Mouse (Mus musculus): ENCODE measurements around the gene Slc35f3. TPM values are rescaled to one million over a fixed set of nuclear protein-coding genes. Genes with fewer than 3 reads are reported as not detected.
"Not testable (repeated sequence)": the region's sequence is repeated elsewhere in the genome, so short reads cannot be mapped to it uniquely, and the experiment has no call there.

Gene Slc35f3
- polyA plus RNA-seq, 1 experiment, result not detected

GRCm38 (mm10) chr8:126382749-126383148 is 84.4 kb downstream of the Slc35f3 start:
- Histone ChIP-seq H3K27ac (ENCODE audit: insufficient read depth, low read depth, low read length) (no peak overlapping the region), H3K4me3 (ENCODE audit: insufficient read depth, low read length) (no peak overlapping the region), H3K4me1 (ENCODE audit: control insufficient read depth, insufficient read depth, low read length) (no peaks in the 10 kb centered on the region)
- no peak for TF ChIP-seq POLR2A (IDR thresholded peaks at IDR 0.05; ENCODE audit: borderline replicate concordance, low read depth, low read length)
- TF ChIP-seq CTCF (IDR thresholded peaks at IDR 0.05; ENCODE audit: low read depth, low read length), result no peak

- Histone ChIP-seq H3K4me3 (ENCODE audit: insufficient read depth, low read length) (no peak overlapping the region), H3K4me1 (ENCODE audit: control insufficient read depth, insufficient read depth, low read length) (no peaks in the 10 kb centered on the region), H3K27ac (ENCODE audit: insufficient read depth, low read depth, low read length) (no peak overlapping the region)
- TF ChIP-seq POLR2A (IDR thresholded peaks at IDR 0.05; ENCODE audit: borderline replicate concordance, low read depth, low read length) (no peak), CTCF (IDR thresholded peaks at IDR 0.05; ENCODE audit: low read depth, low read length) (no peak)
These were observed 89.2 kb downstream of the Slc35f3 start for GRCm38 (mm10) chr8:126387566-126387965.

- no peak overlapping the region for H3K4me3 ChIP-seq (ENCODE audit: insufficient read depth, low read length)
- TF ChIP-seq POLR2A (IDR thresholded peaks at IDR 0.05; ENCODE audit: borderline replicate concordance, low read depth, low read length) (no peak), CTCF (IDR thresholded peaks at IDR 0.05; ENCODE audit: low read depth, low read length) (no peak)
- no peaks in the 10 kb centered on the region for H3K4me1 ChIP-seq (ENCODE audit: control insufficient read depth, insufficient read depth, low read length)
- no peak overlapping the region for H3K27ac ChIP-seq (ENCODE audit: insufficient read depth, low read depth, low read length)
These were observed 93.2 kb downstream of the Slc35f3 start for GRCm38 (mm10) chr8:126391541-126391940.

GRCm38 (mm10) chr8:126395386-126395785 is 97.0 kb downstream of the Slc35f3 start:
- TF ChIP-seq POLR2A (IDR thresholded peaks at IDR 0.05; ENCODE audit: borderline replicate concordance, low read depth, low read length), result no peak
- no peak for TF ChIP-seq CTCF (IDR thresholded peaks at IDR 0.05; ENCODE audit: low read depth, low read length)
- Histone ChIP-seq H3K27ac (ENCODE audit: insufficient read depth, low read depth, low read length) (no peak overlapping the region), H3K4me3 (ENCODE audit: insufficient read depth, low read length) (no peak overlapping the region), H3K4me1 (ENCODE audit: control insufficient read depth, insufficient read depth, low read length) (no peaks in the 10 kb centered on the region)

GRCm38 (mm10) chr8:126395917-126396316 is 97.6 kb downstream of the Slc35f3 start:
- TF ChIP-seq POLR2A (IDR thresholded peaks at IDR 0.05; ENCODE audit: borderline replicate concordance, low read depth, low read length) (no peak), CTCF (IDR thresholded peaks at IDR 0.05; ENCODE audit: low read depth, low read length) (no peak)
- Histone ChIP-seq H3K4me1 (ENCODE audit: control insufficient read depth, insufficient read depth, low read length) (no peaks in the 10 kb centered on the region), H3K4me3 (ENCODE audit: insufficient read depth, low read length) (no peak overlapping the region), H3K27ac (ENCODE audit: insufficient read depth, low read depth, low read length) (no peak overlapping the region)

GRCm38 (mm10) chr8:126398349-126398748 is 100.0 kb downstream of the Slc35f3 start:
- Histone ChIP-seq H3K27ac (ENCODE audit: insufficient read depth, low read depth, low read length) (no peak overlapping the region), H3K4me3 (ENCODE audit: insufficient read depth, low read length) (no peak overlapping the region), H3K4me1 (ENCODE audit: control insufficient read depth, insufficient read depth, low read length) (no peaks in the 10 kb centered on the region)
- no peak for TF ChIP-seq CTCF (IDR thresholded peaks at IDR 0.05; ENCODE audit: low read depth, low read length)
- TF ChIP-seq POLR2A (IDR thresholded peaks at IDR 0.05; ENCODE audit: borderline replicate concordance, low read depth, low read length), result no peak

GRCm38 (mm10) chr8:126404550-126404949 is 106.2 kb downstream of the Slc35f3 start:
- not testable (repeated sequence) for H3K27ac ChIP-seq (ENCODE audit: insufficient read depth, low read depth, low read length); H3K4me3 ChIP-seq (ENCODE audit: insufficient read depth, low read length); H3K4me1 ChIP-seq (ENCODE audit: control insufficient read depth, insufficient read depth, low read length)

GRCm38 (mm10) chr8:126405030-126405429 is 106.7 kb downstream of the Slc35f3 start:
- Histone ChIP-seq H3K27ac (ENCODE audit: insufficient read depth, low read depth, low read length) (no peak overlapping the region), H3K4me1 (ENCODE audit: control insufficient read depth, insufficient read depth, low read length) (no peaks in the 10 kb centered on the region), H3K4me3 (ENCODE audit: insufficient read depth, low read length) (no peak overlapping the region)
- TF ChIP-seq CTCF (IDR thresholded peaks at IDR 0.05; ENCODE audit: low read depth, low read length), result no peak
- TF ChIP-seq POLR2A (IDR thresholded peaks at IDR 0.05; ENCODE audit: borderline replicate concordance, low read depth, low read length), result no peak

GRCm38 (mm10) chr8:126420834-126421233 is 122.5 kb downstream of the Slc35f3 start:
- no peak overlapping the region for H3K4me3 ChIP-seq (ENCODE audit: insufficient read depth, low read length)

GRCm38 (mm10) chr8:126422174-126422919 is 124.0 kb downstream of the Slc35f3 start, which contains the start of gene Coa6:
Coa6 (plus strand) TSS chr8:126422515.
- no peaks in the 10 kb centered on the region for H3K4me1 ChIP-seq (ENCODE audit: control insufficient read depth, insufficient read depth, low read length)
- H3K4me3 ChIP-seq (ENCODE audit: insufficient read depth, low read length), result peak within 1 kb of the TSS; percentile 78
- peak within 1 kb of the TSS; percentile 32 for H3K27ac ChIP-seq (ENCODE audit: insufficient read depth, low read depth, low read length)
- TF ChIP-seq CTCF (IDR thresholded peaks at IDR 0.05; ENCODE audit: low read depth, low read length) (no peak), POLR2A (IDR thresholded peaks at IDR 0.05; ENCODE audit: borderline replicate concordance, low read depth, low read length) (no peak)

More at GRCm38 (mm10) chr8:126420834-126421233, 122.5 kb downstream of the Slc35f3 start:
- no peak overlapping the region for H3K27ac ChIP-seq (ENCODE audit: insufficient read depth, low read depth, low read length)
- H3K4me1 ChIP-seq (ENCODE audit: control insufficient read depth, insufficient read depth, low read length), result no peaks in the 10 kb centered on the region
- no peak for TF ChIP-seq POLR2A (IDR thresholded peaks at IDR 0.05; ENCODE audit: borderline replicate concordance, low read depth, low read length)
- TF ChIP-seq CTCF (IDR thresholded peaks at IDR 0.05; ENCODE audit: low read depth, low read length), result no peak
